Mouse (Mus musculus) C2C12 (cell line): ENCODE measurements around the gene Siglec1.

ENCODE experiments used
- CEBPB ChIP-seq: IDR thresholded peaks from one replicate; pipeline ENCODE4 v1.6.1; 2011; ENCODE audit warnings: low read depth, mild to moderate bottlenecking, control low read depth, moderate library complexity
- CTCF ChIP-seq: IDR thresholded peaks from one replicate; pipeline ENCODE4 v1.5.1; 2011; ENCODE audit not compliant: control insufficient read depth, insufficient read depth, insufficient read length
- FOSL1 ChIP-seq: IDR thresholded peaks from one replicate; pipeline ENCODE4 v1.8.0; 2011; ENCODE audit warnings: mild to moderate bottlenecking, low read length; ENCODE audit not compliant: poor library complexity, insufficient read depth, severe bottlenecking
- MAX ChIP-seq: IDR thresholded peaks from one replicate; pipeline ENCODE4 v1.6.1; 2011; ENCODE audit warnings: mild to moderate bottlenecking, control low read depth
- MYOD1 ChIP-seq: IDR thresholded peaks from one replicate; pipeline ENCODE4 v1.6.1; 2011; ENCODE audit warnings: low read depth; ENCODE audit not compliant: control insufficient read depth, insufficient read length
- MYOG ChIP-seq: IDR thresholded peaks from one replicate; pipeline ENCODE4 v1.6.1; 2011; ENCODE audit not compliant: control insufficient read depth, insufficient read length; ENCODE audit errors: extremely low read depth
- USF1 ChIP-seq: IDR thresholded peaks from one replicate; pipeline ENCODE4 v1.6.1; 2011; ENCODE audit warnings: low read depth, mild to moderate bottlenecking, control low read depth, moderate library complexity

- TF ChIP-seq MAX, result no peak
- TF ChIP-seq MYOD1, result peak; percentile 42
- TF ChIP-seq CEBPB, result no peak
- no peak for TF ChIP-seq CTCF
- TF ChIP-seq FOSL1, result no peak
- TF ChIP-seq MYOG, result no peak
- TF ChIP-seq USF1, result no peak
Observed at GRCm38 (mm10) chr2:131124166-131124565, 37.6 kb upstream of the Siglec1 start.
